Mouse (Mus musculus) CD4-positive, CD25-positive, alpha-beta regulatory T cell, adult 2 months (primary cell): Measurements from ENCODE around the gene Olfr1101.

ENCODE experiments used
- DNase-seq: peaks from one replicate; pipeline ENCODE4 v3.0.0-alpha.2; 2012; ENCODE audit warnings: low read depth, low spot score

Gene Olfr1101

GRCm38 (mm10) chr2:86991121-86991520, at the start of gene Olfr1101:
Gene Olfr1101 (minus strand): TSS chr2:86991221.
- DNase-seq: no peak

GRCm38 (mm10) chr2:87036431-87036830, 45.4 kb upstream of the Olfr1101 start, which contains the start of gene Olfr1105:
Gene Olfr1105 (minus strand): TSS chr2:87036531.
- DNase-seq: no peak

DNA sequence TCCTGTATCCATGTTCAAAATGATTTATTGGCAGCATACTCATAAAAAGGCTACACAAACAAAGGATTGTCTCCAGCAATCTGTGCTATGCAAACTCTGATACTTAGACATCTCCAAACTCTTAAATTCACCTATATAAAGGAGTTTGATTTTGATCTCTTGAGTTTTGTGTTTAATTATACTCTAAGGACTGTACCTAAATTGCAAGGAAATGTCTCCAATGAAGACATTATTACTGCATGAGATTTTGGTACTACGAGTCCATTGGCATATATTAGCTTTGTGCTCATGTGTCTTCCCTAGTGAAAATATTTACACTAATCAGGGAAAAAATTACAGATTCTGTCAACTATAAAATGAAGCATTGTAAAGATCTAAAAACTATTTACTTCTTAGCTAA, 36.0 kb upstream of the Olfr1101 start, which contains the start of gene Olfr1104:
TSS of gene Olfr1104 (minus strand) at position 101 of the 400 bp plus-strand sequence.
- no peak for DNase-seq

- DNase-seq: no peak
These were observed 7.1 kb upstream of the Olfr1101 start, which contains the start of gene Olfr1102 for GRCm38 (mm10) chr2:86998098-86998497. Gene Olfr1102 (plus strand): TSS chr2:86998398.

GRCm38 (mm10) chr2:86979854-86980253, 11.2 kb downstream of the Olfr1101 start, which contains the start of gene Olfr1100:
Gene Olfr1100 (minus strand): TSS chr2:86979954.
- no peak for DNase-seq

DNA sequence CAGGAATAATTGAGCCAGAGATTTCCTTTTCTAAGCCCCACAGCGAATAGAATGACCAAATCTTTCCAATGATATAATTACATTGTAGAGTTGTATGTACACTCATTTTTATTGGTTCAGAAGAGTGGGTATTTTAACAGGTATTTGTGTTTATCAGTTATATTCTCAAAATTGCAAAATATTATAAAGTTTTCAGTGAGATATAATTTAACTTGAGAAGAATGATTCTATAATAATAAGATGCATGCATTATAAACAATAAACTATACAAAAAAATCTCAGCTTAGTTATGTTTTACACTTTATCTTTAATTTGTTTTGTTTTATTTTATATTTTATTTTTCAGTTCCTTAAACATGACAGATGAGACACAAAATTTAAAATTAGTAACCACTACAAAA, 30.4 kb downstream of the Olfr1101 start, which contains the start of gene Olfr1099:
TSS of gene Olfr1099 (minus strand) at position 101 of the 400 bp plus-strand sequence.
- no peak for DNase-seq
